Mouse (Mus musculus) forebrain, embryonic 13.5 days (tissue): Measurements from ENCODE around the gene Blnk. TPM values are rescaled to one million over a fixed set of nuclear protein-coding genes. Genes with fewer than 3 reads are reported as not detected.

ENCODE experiments used
- ATAC-seq: fragments of 200-750 bp; cut with Nextera tagmentation; 2 replicates; pipeline ENCODE4 v1.8.0; 2017
- H3K27ac ChIP-seq: fragments of 300-500 bp; sonication (generic); 2 replicates; pipeline ENCODE4 v1.5.1; 2015; ENCODE audit warnings: inconsistent platforms, mild to moderate bottlenecking, moderate library complexity
- H3K27me3 ChIP-seq: fragments of 300-500 bp; sonication (generic); 2 replicates; pipeline ENCODE4 v1.6.1; 2015; ENCODE audit warnings: mild to moderate bottlenecking, inconsistent platforms
- H3K36me3 ChIP-seq: fragments of 300-500 bp; sonication (generic); 2 replicates; pipeline ENCODE4 v1.6.1; 2015; ENCODE audit warnings: mild to moderate bottlenecking, inconsistent platforms; ENCODE audit not compliant: poor library complexity, severe bottlenecking
- H3K4me1 ChIP-seq: fragments of 300-500 bp; sonication (generic); 2 replicates; pipeline ENCODE4 v1.6.1; 2015; ENCODE audit warnings: inconsistent platforms
- H3K4me2 ChIP-seq: fragments of 300-500 bp; sonication (generic); 2 replicates; pipeline ENCODE4 v1.6.1; 2015; ENCODE audit warnings: inconsistent platforms, mild to moderate bottlenecking, moderate library complexity
- H3K4me3 ChIP-seq: fragments of 300-500 bp; sonication (generic); 2 replicates; pipeline ENCODE4 v1.5.1; 2015; ENCODE audit warnings: mild to moderate bottlenecking, inconsistent platforms
- H3K9ac ChIP-seq: fragments of 300-500 bp; sonication (generic); 2 replicates; pipeline ENCODE4 v1.6.1; 2015; ENCODE audit warnings: mild to moderate bottlenecking, inconsistent platforms
- H3K9me3 ChIP-seq: fragments of 300-500 bp; sonication (generic); replicated peaks from 2 replicates; pipeline ENCODE4 v1.6.1; 2016; ENCODE audit warnings: inconsistent platforms
- WGBS: fragments of 180-500 bp; shearing (Covaris S2); methylation state at CpG from one replicate; pipeline ENCODE4 v1.1.7; 2015; 5-methylcytosine and 5-hydroxymethylcytosine counted together
- microRNA-seq: library from miRNA; unstranded; fragments of <30 nt; microRNA quantifications from one replicate; pipeline ENCODE4, GENCODE M21; 2016
- polyA plus RNA-seq: library from polyadenylated mRNA; unstranded; fragments of >200 nt; fragmentation: Nextera tagmentation; extraction: Ambion mirVana; gene quantifications from 2 replicates; pipeline ENCODE4 v1.2.1, GENCODE M21; 2015

Blnk gene
- polyA plus RNA-seq, 1 experiment from 2014 or later = 0.22 TPM

DNA sequence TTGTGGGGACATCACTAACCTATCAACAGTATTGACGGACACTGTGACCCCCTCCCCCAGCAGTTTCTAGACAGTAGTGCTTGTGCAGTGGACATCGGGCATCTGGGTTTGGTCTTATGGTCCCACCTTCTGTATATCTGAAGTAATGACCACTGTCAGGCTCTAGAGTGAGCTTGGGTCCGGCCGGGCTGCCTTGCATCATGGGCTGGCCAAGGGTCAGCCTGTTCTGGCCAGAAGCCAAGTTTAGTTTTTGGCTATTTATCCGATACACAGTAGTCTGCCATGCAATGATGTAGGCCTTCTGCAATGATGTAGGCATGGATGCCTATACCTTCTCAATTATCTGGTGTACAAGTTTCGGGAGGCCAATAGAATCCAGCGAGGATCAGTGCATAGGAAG is 50.8 kb downstream of the Blnk start:
- WGBS = 95% methylated on average over 7 of the region's 7 CpGs
- H3K4me2 ChIP-seq = no peak overlapping the region
- H3K36me3 ChIP-seq = no peaks in the 10 kb centered on the region
- ATAC-seq = no peak
- no peak overlapping the region for H3K4me3 ChIP-seq
- H3K27me3 ChIP-seq = no peaks in the 10 kb centered on the region
- H3K4me1 ChIP-seq = no peaks in the 10 kb centered on the region
- no peak overlapping the region for H3K9ac ChIP-seq
- H3K9me3 ChIP-seq = peaks cover 5% of the 10 kb centered on the region; the same call in 1 of the 2 replicates
- H3K27ac ChIP-seq = no peak overlapping the region

DNA sequence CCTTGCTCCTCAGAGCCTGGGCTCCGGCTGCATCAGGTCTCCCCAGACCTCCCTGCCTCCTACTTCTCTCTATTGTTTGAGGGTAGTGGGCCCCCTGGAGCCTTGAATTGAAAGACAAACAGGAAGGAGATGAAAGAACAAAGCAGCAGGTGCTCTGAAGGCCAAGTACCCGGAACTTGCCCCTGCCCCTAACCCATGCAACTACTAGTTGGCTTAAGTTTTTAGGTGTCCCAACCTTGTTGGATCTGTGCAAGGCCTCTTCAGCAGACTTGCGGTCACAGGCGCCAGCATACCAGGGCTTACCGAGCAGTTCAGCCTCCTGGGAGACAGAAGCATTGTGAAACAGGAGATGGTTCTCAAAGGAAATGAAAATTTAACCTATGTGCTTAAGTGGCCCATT is 58.3 kb downstream of the Blnk start:
- H3K36me3 ChIP-seq = no peaks in the 10 kb centered on the region
- H3K9ac ChIP-seq = no peak overlapping the region
- H3K4me1 ChIP-seq = no peaks in the 10 kb centered on the region
- no peak overlapping the region for H3K4me3 ChIP-seq
- no peak for ATAC-seq
- peaks cover 5% of the 10 kb centered on the region; the same call in 1 of the 2 replicates for H3K9me3 ChIP-seq
- no peak overlapping the region for H3K4me2 ChIP-seq
- 26% methylated on average over 5 of the region's 5 CpGs for WGBS
- no peaks in the 10 kb centered on the region for H3K27me3 ChIP-seq
- no peak overlapping the region for H3K27ac ChIP-seq

DNA sequence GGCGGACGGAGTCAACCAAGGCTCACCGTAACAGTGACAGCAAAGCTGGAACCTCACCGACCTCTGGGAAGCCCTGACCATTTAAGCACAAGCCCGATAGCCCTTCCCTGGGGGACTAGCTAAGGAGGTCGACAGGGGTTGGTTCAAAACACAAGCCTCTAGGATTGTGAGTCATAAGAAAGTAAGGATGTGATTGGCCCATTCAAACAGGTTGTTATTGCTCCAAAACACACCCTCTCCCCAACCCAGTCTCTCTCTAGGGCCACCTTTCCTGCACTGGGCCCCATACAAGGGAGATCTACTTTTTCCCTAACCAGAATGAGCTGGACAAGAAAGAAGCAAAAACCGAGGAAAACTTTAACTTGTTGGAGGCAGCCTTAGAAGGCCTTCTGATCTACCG is 59.0 kb downstream of the Blnk start:
- no peaks in the 10 kb centered on the region for H3K36me3 ChIP-seq
- H3K9ac ChIP-seq = no peak overlapping the region
- H3K27ac ChIP-seq = no peak overlapping the region
- H3K27me3 ChIP-seq = no peaks in the 10 kb centered on the region
- H3K4me2 ChIP-seq = no peak overlapping the region
- H3K4me3 ChIP-seq = no peak overlapping the region
- peaks cover 5% of the 10 kb centered on the region; the same call in 1 of the 2 replicates for H3K9me3 ChIP-seq
- no peaks in the 10 kb centered on the region for H3K4me1 ChIP-seq
- no peak for ATAC-seq
- WGBS = 52% methylated on average over 8 of the region's 8 CpGs

DNA sequence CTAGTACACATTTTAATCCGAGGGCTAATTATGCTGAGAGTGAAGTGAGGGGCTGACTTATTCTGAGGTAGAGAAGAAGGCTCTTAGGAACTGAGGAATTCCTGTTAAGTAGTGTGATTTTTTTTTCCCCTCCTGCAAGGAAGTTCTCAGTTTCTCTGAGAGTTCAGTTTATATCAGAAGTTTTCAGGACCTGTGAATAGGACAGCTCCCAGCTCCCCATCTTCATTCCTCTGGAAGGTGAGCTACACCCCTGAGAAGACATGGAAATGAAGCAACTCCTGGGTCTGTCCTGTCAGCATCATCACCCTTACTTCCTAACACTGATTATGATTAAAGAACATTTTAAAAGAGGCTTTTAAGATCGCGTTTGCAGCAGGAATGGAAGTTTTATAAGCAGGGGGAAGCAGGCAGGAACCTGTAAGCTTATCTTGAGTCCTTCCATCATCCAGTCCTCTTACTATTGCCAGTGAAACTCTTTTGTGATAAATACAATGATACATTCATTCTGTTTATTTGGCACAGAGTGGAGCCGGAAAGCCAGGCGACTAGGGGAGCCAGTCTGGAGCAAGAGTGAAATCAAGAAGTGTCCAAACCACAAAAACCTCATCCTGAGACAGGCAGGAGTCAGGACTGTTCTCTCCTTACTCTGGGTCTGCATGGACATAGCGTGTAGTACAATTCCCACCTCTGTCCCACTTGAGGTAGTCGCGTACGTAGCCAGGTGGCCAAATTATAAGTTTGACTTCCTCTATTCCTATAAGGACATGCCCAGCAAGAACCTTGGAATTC is 62.6 kb downstream of the Blnk start:
- Histone ChIP-seq H3K4me2 (no peak overlapping the region), H3K4me1 (no peaks in the 10 kb centered on the region), H3K9me3 (no peaks in the 10 kb centered on the region), H3K4me3 (no peak overlapping the region), H3K36me3 (no peaks in the 10 kb centered on the region), H3K9ac (no peak overlapping the region), H3K27ac (no peak overlapping the region), H3K27me3 (no peaks in the 10 kb centered on the region)
- WGBS = 63% methylated on average over 9 of the region's 9 CpGs
- no peak for ATAC-seq

DNA sequence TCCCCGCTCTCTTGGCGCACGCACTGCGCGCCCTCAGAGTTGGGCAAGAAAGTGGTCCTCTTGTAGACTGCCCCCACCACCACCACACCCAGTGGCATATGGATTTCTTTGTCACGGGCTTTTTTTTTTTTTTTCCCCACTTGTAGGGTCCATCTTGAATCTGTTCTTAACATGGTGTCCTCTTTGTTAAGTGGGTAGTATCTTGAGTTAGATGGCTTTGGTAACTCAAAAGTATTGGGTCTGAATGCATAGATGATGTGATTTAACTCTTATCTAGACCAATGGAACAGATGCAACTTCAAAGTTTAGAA is 99.0 kb downstream of the Blnk start:
- peak overlapping the region; percentile 78 for H3K9ac ChIP-seq
- peaks cover 4% of the 10 kb centered on the region; the same call in 1 of the 2 replicates for H3K4me1 ChIP-seq
- no peaks in the 10 kb centered on the region for H3K36me3 ChIP-seq
- WGBS = under 1% methylated on average over 6 of the region's 6 CpGs
- peak overlapping the region; percentile 75 for H3K4me2 ChIP-seq
- peak overlapping the region; percentile 72 for H3K4me3 ChIP-seq
- peaks cover 22% of the 10 kb centered on the region for H3K27me3 ChIP-seq
- peak overlapping the region; percentile 85 for H3K27ac ChIP-seq
- ATAC-seq = no peak
- no peaks in the 10 kb centered on the region for H3K9me3 ChIP-seq

DNA sequence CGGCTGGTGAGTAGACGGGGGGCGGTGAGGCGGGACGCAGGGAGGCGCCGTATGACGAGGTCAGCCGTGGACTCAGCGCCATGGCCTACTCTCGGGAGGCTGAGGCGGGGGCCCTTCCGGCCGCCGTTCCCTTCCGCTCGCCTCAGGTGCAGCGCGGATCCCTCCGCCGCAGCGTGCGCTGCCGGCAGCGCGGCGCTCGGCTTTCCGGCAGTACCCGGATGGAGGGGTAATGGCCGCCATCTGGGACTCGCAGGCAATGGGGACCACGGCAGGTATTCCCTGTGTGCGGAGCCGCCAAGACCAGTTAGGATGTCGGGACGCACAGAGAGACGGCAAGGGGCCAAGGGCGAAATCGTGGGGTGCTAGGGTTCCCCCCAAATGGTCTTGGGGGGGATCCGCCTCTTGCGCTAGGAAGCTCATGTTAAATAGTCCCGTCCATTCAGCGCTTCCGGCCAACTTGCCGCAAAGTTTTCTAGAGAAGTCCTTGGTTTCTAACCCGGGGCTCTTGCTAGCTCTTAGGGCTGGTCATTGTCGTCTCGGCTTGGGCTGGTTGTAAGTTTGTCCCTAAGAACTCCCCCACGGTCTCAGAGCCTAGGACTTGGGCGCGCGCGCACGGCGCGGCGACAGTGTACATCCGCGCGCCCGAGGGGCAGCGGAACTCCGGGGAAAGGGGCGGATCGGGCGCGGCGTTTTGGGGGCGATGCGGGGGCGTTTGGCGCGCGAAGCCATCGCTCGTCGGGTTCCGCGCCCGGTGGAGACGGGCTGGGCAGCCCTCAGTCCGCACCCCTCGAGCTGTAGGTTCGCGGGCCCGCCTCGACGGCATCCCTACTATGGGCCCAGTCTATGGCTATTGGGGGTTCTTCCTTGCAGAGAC is 99.6 kb downstream of the Blnk start, which contains the start of gene Zfp518a:
Gene Zfp518a (plus strand): TSS at position 187 of the 874 bp plus-strand sequence.
- Histone ChIP-seq H3K9ac (peak within 1 kb of the TSS; percentile 78), H3K9me3 (no peaks in the 10 kb centered on the region), H3K36me3 (no peaks in the 10 kb centered on the region), H3K4me3 (peak within 1 kb of the TSS; percentile 72), H3K27me3 (peaks cover 26% of the 10 kb centered on the region), H3K4me1 (peaks cover 4% of the 10 kb centered on the region; the same call in 1 of the 2 replicates), H3K27ac (peak within 1 kb of the TSS; percentile 85), H3K4me2 (peak within 1 kb of the TSS; percentile 75)
- ATAC-seq = peak; percentile 95
- under 1% methylated on average over 88 of the region's 89 CpGs for WGBS

DNA sequence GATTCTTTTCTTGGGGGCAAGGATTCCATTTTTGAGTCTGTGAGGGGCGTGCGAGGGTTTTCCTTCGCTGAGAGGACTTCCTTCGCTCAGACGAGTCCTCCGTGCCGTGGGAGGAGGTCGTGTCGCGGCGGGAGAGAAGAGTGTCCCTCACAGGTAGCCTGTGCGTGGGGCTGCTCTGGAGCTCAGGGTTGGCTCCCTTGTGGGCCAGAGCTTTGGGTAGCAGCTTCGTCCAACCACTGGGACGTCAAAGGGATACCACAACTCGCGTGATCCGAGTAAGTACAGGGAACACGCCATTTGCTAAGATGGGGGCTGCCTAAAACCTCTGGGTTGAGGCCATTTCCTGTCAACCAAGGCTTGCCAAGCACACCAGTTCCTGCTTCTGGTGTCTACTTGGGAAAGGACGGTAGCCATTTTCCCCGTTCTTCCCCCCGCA is 100.2 kb downstream of the Blnk start:
- Histone ChIP-seq H3K4me2 (peak overlapping the region; percentile 75), H3K9me3 (no peaks in the 10 kb centered on the region), H3K27me3 (peaks cover 31% of the 10 kb centered on the region), H3K36me3 (no peaks in the 10 kb centered on the region), H3K9ac (peak overlapping the region; percentile 78), H3K4me3 (peak overlapping the region; percentile 72), H3K27ac (peak overlapping the region; percentile 85), H3K4me1 (peaks cover 4% of the 10 kb centered on the region; the same call in 1 of the 2 replicates)
- ATAC-seq = peak; percentile 54; the same call in 1 of the 2 replicates
- 48% methylated on average over 21 of the region's 21 CpGs for WGBS

DNA sequence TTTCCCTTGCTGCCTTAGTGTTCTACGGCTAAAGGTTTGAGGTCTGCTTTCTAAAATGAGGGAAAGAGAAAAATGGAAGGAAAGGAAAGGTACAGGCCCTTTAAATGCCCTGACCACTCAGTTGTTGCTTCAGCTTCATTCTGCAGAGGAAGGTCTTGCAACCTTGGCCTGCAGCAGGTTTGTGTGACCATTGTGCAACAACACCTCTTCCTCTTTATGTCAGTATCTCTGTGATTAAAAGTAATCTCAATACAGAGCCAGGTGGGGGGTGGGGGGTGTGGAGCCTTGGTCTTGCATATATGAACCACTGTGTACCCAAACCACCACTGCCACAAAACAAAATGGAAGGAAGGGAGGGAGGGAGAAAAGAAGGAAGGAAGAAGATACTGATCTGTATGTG is 105.4 kb downstream of the Blnk start:
- no peak overlapping the region for H3K4me3 ChIP-seq
- ATAC-seq = no peak
- H3K9me3 ChIP-seq = no peaks in the 10 kb centered on the region
- H3K27ac ChIP-seq = no peak overlapping the region
- H3K27me3 ChIP-seq = peaks cover 62% of the 10 kb centered on the region
- H3K4me2 ChIP-seq = no peak overlapping the region
- no peak overlapping the region for H3K9ac ChIP-seq
- WGBS = 84% methylated on average over 1 of the region's 1 CpGs
- H3K36me3 ChIP-seq = no peaks in the 10 kb centered on the region
- no peaks in the 10 kb centered on the region for H3K4me1 ChIP-seq

DNA sequence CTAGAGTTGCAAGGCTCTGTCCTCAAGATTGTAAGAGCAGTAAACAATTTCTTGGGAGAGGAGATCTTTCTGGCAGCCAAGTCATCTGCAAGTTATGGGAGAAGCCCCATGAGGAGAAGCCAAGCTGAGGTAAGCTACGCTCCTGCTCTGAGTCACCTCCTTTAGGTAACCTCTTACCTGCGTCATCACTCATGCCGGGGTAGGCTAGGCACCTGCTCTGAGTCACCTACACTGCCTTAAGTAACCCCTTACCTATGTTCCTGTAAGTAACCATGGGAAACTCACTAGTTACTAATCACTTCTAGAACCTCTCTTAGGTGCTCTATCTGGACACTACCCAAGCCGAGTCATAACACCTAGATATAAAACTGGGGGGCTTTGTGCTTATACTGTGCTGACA is 112.6 kb downstream of the Blnk start:
- no peak overlapping the region for H3K4me2 ChIP-seq
- H3K9ac ChIP-seq = no peak overlapping the region
- WGBS = 92% methylated on average over 4 of the region's 4 CpGs
- H3K4me1 ChIP-seq = no peaks in the 10 kb centered on the region
- no peak for ATAC-seq
- H3K36me3 ChIP-seq = no peaks in the 10 kb centered on the region
- peaks cover 79% of the 10 kb centered on the region for H3K27me3 ChIP-seq
- no peak overlapping the region for H3K27ac ChIP-seq
- no peaks in the 10 kb centered on the region for H3K9me3 ChIP-seq
- no peak overlapping the region for H3K4me3 ChIP-seq

Small RNA genes lying within 50 kb of the gene (microRNA-seq; reads per million reads assigned to microRNA genes)
- gene Mir8092 = not detected

Other genes starting within 250 kb of the Blnk start
- 0.19 and 0.37 TPM in 2 replicates for gene Cc2d2b, start 245.8 kb downstream of the Blnk start, polyA plus RNA-seq
- 27.7 and 29.6 TPM in 2 replicates for gene Ccnj, start 163.3 kb downstream of the Blnk start, polyA plus RNA-seq
- 7.2 and 8.7 TPM in 2 replicates for gene Zfp518a, start 99.8 kb downstream of the Blnk start, polyA plus RNA-seq
- 0.10 TPM in 1 of 2 replicates, not detected in the other for gene Dntt, start 34.7 kb upstream of the Blnk start, polyA plus RNA-seq
- gene Opalin, start 82.6 kb upstream of the Blnk start, polyA plus RNA-seq = not detected in 2 replicates
- 0.89 and 1.1 TPM in 2 replicates for gene Tll2, start 212.3 kb upstream of the Blnk start, polyA plus RNA-seq